Mouse (Mus musculus) layer of hippocampus, postnatal 10 days (tissue): ENCODE data around the gene Galnt9. TPM values are rescaled to one million over a fixed set of nuclear protein-coding genes. Genes with fewer than 3 reads are reported as not detected.

ENCODE experiments used
- DNase-seq, 2 experiments: peaks; one replicate each; pipeline ENCODE4 v3.0.0; 2021; ENCODE audit warnings: low spot score in 2 of 2
- total RNA-seq, 2 experiments: library from RNA; stranded (reverse); gene quantifications; 2 replicates each; pipeline ENCODE4 v1.2.3; 2021

Gene Galnt9
- total RNA-seq, 2 experiments from 2014 or later, result 76.5 to 77.2 TPM

GRCm38 (mm10) chr5:110534402-110534801, 9.8 kb upstream of the Galnt9 start:
- no peak for DNase-seq

GRCm38 (mm10) chr5:110535964-110536363, 8.2 kb upstream of the Galnt9 start:
- DNase-seq, result no peak

DNA sequence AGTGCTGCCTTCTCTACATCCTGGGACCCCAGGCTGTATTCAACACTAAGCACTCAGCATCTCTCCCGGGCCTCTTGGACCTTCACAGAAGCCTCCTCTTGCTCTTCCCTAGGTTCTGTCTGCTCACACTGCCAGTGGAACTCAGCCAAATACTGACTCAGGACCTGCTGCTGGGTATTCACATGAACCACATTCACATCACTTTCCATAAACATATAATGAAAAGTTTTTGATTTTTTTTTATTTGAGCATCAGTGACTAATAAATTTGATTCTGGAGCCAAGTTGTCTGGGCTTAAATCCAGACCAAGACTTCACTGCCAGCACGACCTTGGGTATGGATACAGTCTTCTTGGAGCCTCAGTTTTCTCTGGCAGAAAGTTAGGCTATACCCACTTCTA, 3.2 kb upstream of the Galnt9 start:
- DNase-seq, result no peak

- no peak for DNase-seq
These were observed 2.7 kb upstream of the Galnt9 start for GRCm38 (mm10) chr5:110541456-110541855.

DNA sequence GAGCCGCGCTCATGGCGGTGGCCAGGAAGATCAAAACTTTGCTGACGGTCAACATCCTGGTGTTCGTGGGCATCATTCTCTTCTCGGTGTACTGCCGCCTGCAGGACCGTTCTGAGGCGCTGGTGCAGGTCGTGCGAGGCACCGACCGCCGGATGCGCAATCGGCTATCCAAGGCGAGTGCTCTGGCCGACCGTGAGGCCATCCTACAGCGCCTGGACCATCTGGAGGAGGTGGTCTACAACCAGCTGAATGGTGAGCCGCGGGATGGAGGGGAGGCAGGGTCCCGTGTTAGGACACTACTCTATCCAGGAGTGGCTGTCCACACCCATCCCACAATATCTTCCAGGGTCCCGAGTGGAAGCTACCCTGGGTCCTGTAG, 525 bp downstream of the Galnt9 start:
- DNase-seq, result no peak

DNA sequence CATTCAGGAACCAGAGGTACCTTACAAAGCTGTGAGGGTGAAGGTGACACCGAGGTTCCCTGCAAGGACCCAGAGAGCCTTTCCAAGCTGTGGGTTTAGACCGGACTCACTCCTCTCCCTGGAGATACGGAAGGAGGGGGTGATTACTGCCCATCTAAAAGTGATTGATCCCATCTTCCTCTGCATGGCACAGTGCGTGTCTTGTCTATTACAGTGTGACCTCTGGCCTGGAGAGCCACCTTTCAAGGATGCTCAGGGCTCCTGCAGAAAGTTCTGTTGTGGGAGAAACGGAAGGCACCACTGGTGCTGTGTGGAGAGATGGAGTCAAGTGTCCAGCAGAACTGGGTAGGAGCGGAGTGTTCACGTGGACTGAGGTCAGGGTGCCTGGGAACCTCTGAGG, 1.2 kb downstream of the Galnt9 start:
- DNase-seq, result no peak

- no peak for DNase-seq
These were observed 2.0 kb downstream of the Galnt9 start for GRCm38 (mm10) chr5:110546136-110546535.

DNA sequence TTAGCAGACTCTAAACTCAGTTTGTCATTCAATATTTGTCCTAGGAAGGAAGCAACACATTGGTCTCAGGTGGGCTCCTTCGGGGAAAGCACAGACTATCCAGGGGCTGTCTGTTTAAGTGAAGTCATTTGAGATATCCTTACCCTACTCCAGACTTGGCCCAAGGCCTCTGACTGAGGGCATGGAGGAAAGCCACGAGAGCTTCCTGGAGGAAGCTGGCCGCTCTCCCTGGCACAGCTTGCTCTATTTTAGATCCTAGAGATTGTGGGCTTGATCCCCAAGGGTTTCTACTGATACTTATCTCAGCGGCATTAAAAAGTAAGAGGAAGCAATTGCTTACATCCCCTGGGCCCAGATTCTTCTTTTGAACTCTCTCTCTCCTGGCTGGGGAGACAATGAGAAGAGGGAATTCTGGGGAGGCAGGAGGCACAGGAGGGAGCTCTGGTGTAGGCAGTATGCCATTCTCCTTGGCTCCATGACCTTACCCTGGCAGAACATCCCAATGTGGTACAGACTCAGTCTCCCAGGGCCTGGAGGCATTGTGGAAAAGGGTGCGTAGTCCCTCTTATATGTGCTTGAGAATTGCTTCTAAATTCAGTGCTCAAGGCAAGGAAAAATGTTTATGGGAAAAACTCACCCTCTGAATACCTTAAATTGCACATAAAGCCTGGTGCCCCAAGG, 2.7 kb downstream of the Galnt9 start:
- no peak for DNase-seq

- DNase-seq, result no peak
These were observed 4.3 kb downstream of the Galnt9 start for GRCm38 (mm10) chr5:110548446-110548845.

GRCm38 (mm10) chr5:110550189-110550588, 6.0 kb downstream of the Galnt9 start:
- no peak for DNase-seq

DNA sequence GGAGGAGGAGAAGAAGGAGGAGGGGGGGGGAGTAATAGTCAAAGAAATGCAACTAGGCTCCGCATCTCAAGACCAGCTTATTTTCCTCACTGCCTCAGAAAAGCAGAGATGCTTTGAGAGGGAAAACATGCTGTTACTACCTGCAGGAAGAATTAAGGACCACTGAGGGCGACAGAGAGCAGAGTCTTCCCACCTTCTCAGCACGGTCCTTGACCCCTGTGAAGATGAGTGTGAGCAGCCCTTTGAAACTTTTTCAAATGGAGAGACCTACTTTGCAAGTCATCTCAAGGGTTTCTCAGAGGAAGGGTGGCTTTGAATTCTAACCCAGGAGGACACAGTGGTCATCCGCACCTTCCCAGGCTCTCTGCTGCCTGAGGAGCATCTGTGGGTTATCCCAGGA, 6.7 kb downstream of the Galnt9 start:
- no peak for DNase-seq

- no peak for DNase-seq
These were observed 7.8 kb downstream of the Galnt9 start for GRCm38 (mm10) chr5:110552005-110552404.

GRCm38 (mm10) chr5:110553315-110553714, 9.2 kb downstream of the Galnt9 start:
- no peak for DNase-seq

GRCm38 (mm10) chr5:110555198-110555597, 11.0 kb downstream of the Galnt9 start:
- no peak for DNase-seq

DNA sequence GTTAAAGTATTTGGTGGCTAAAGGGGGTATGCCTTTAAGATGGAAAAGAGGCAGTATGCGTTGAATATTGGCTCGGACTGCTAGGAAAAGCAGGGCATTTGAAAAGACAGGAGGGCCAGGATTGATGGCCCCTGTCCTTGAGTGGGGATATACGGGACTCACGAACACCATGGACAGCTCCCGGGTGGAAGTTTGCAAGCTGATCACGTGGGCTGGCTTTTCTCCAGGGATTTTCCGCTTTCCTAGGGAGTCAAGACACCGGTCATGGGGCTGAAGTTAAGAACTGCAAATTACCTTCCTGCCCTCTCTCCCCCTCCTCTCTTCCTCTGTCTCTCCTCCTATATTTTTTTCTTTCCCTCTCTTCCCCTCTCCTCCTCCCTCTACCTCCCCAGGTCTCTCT, 14.2 kb downstream of the Galnt9 start:
- DNase-seq, result peak; percentile 48 to 53

- no peak for DNase-seq
These were observed 15.5 kb downstream of the Galnt9 start for GRCm38 (mm10) chr5:110559679-110560078.

GRCm38 (mm10) chr5:110562741-110563326, 18.7 kb downstream of the Galnt9 start:
- peak; percentile 70 to 71 for DNase-seq

DNA sequence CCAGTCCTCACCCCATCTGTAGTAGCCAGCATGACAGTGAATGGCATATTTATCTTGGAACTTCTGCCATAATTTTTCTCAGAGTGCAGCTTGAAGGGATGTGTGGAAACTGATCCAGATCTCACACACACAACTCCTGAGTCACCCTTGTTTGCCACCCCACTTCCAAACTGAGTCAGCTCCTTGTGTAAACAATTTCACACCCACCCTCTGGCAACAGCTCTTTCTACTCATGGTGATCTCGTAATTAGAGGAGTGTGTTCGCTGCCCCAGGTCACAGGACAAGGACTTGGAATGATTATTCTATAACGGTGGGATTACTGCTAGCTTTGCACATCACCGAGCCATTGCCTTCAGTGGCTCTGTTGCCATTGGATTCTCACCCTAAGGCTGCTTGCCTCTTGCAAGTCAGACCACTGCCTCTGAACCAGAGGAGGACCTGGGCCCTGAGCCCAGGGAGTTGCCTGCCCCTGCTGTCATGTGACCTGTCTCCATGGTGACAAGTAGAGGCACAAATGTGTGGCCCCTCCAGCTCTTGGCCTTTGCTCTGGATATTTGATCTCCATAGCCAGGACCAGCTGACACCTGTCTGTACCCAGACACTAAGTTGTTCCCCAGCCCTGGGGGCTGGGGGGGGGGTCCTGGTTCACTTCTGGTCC, 21.0 kb downstream of the Galnt9 start:
- DNase-seq, result no peak

DNA sequence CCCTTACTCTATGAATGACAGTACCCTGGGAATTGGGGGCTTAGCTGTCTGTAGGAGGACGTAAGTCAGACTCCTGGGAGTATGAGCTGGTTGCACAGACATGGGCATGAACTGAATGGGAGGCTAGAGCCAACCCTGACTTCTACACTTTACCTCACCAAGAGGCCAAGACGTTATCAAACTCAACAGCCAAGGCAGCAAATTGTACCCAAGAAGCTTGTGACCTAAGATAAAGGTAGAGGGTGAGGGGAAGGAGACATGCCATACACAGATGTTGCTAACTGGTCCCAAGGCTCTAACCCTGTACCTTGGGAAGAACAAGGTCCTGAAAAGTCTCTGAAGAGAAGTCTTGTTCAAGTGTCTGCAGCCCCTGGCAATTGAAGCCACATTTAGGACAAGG, 23.4 kb downstream of the Galnt9 start:
- no peak for DNase-seq

GRCm38 (mm10) chr5:110574888-110575287, 30.7 kb downstream of the Galnt9 start:
- no peak for DNase-seq

DNA sequence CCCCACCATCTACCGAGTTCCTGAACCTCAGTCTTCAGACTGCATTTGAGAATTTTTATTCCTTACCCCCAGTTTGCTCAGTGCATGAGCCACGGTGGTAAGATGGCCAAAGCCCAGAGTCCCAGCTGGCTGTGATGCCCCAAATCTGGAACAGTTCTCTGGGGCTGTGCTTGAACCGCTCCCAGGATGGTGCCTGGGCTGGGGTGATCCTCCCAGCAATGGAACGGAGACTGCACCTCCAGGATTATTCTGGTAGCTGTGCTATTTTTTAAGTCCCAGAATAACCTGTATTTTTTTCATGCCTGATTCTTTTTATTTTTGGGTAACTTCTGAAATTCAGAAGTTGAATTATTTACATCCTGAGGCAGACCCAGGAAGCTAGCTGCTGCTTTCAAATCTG, 35.1 kb downstream of the Galnt9 start:
- no peak for DNase-seq

GRCm38 (mm10) chr5:110580569-110581239, 36.5 kb downstream of the Galnt9 start:
- no peak for DNase-seq
